Mouse (Mus musculus): ENCODE data around the gene Gm37240.

GRCm38 (mm10) chr3:84683788-84684187 is 1203.5 kb downstream of the Gm37240 start:
- TF ChIP-seq CTCF (IDR thresholded peaks at IDR 0.05; ENCODE audit: low read depth, low read length) (no peak), GATA2 (IDR thresholded peaks at IDR 0.05; ENCODE audit: borderline replicate concordance, low read depth, low read length) (no peak), GATA1 (IDR thresholded peaks at IDR 0.05; ENCODE audit: borderline replicate concordance, low read length) (no peak)
